Mouse (Mus musculus) thymus, adult 2 months (tissue): ENCODE data around the gene Rere. TPM values are rescaled to one million over a fixed set of nuclear protein-coding genes. Genes with fewer than 3 reads are reported as not detected.

Experiments used
- DNase-seq: peaks from one replicate; pipeline ENCODE4 v3.0.0; 2021
- H3K27ac ChIP-seq: fragments of 200-500 bp; 2 replicates; pipeline ENCODE4 v1.5.1; 2012; ENCODE audit warnings: low read length, control low read depth; ENCODE audit not compliant: control insufficient read depth, insufficient read depth
- H3K27me3 ChIP-seq: fragments of 200-500 bp; 2 replicates; pipeline ENCODE4 v1.6.1; 2012; ENCODE audit warnings: mild to moderate bottlenecking, low read length, moderate library complexity, mixed read lengths; ENCODE audit not compliant: control insufficient read depth, insufficient read depth
- H3K36me3 ChIP-seq: fragments of 200-500 bp; 2 replicates; pipeline ENCODE4 v1.6.1; 2012; ENCODE audit warnings: mild to moderate bottlenecking, low read length, moderate library complexity; ENCODE audit not compliant: control insufficient read depth, insufficient read depth
- H3K4me1 ChIP-seq: fragments of 200-500 bp; replicated peaks from 2 replicates; pipeline ENCODE4 v1.6.1; 2012; ENCODE audit warnings: low read length; ENCODE audit not compliant: control insufficient read depth, insufficient read depth
- H3K4me3 ChIP-seq: fragments of 200-500 bp; 2 replicates; pipeline ENCODE4 v1.5.1; 2012; ENCODE audit warnings: mild to moderate bottlenecking, low read length, control low read depth, moderate library complexity; ENCODE audit not compliant: control insufficient read depth, insufficient read depth
- CTCF ChIP-seq: fragments of 200-500 bp; IDR thresholded peaks from 2 replicates; pipeline ENCODE4 v1.5.1; 2012; ENCODE audit warnings: mild to moderate bottlenecking, control low read depth, low read length, moderate library complexity, borderline replicate concordance; ENCODE audit not compliant: control insufficient read depth, poor library complexity, insufficient read depth; ENCODE audit errors: extremely low read depth
- POLR2A ChIP-seq: fragments of 200-500 bp; IDR thresholded peaks from 2 replicates; pipeline ENCODE4 v1.6.1; 2012; ENCODE audit warnings: mild to moderate bottlenecking, low read length, control low read depth, moderate library complexity; ENCODE audit not compliant: control insufficient read depth, poor library complexity, insufficient read depth; ENCODE audit errors: extremely low read depth
- WGBS: fragments of 180-500 bp; shearing (Covaris S2); methylation state at CpG from one replicate; pipeline ENCODE4 v1.1.7; 2018; 5-methylcytosine and 5-hydroxymethylcytosine counted together
- polyA plus RNA-seq: library from polyadenylated mRNA; depleted of rRNA; stranded (reverse); fragments of >200 nt; gene quantifications from 2 replicates; pipeline ENCODE4 v1.2.3, GENCODE M21; 2012

Gene Rere
- polyA plus RNA-seq, 1 experiment = 52.5 TPM

DNA sequence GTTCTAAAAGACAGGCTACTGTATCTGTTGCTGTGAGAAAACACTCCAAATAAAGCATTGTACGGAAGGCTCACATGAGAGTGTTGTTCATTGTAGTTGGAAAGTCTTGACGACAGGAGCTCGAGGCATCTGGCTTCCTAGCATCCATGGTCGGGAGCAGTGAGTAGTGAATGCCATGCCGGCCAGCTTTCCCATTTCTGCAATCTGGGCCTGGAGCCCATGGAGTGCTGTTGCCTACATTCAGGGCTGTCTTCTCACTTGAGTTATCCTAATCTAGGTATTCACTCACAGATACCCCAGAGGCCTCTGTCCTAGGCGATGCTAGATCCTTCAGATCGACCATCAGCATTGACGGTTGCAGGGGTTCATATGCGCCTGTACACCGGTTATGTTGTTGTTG lies 160.5 kb downstream of the Rere start:
- no peaks in the 10 kb centered on the region for H3K27me3 ChIP-seq
- no peaks in the 10 kb centered on the region for H3K36me3 ChIP-seq
- DNase-seq = no peak
- H3K4me1 ChIP-seq = peaks cover 4% of the 10 kb centered on the region
- WGBS = 98% methylated on average over 10 of the region's 10 CpGs
- no peak overlapping the region for H3K27ac ChIP-seq
- no peak overlapping the region for H3K4me3 ChIP-seq
- no peak for TF ChIP-seq POLR2A
- no peak for TF ChIP-seq CTCF

DNA sequence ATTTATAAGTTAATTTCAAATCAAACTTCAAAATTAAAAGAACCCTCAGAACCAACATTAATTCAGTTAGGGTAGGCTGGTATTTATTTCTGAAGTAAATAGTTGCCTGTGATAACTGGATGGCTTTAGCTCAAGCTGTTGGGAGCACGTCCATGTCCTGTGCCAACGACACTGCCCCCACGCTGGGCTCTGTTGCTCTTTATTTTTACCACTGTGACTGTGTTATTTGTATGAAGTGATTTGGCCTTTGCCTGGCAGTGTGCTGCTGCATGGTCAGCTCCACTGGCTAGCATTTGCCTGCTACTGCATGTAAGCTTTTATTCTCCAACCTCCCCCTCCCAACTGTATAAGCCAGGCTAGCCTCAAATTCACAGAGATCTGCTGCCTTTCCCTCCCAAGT lies 162.6 kb downstream of the Rere start:
- Histone ChIP-seq H3K27me3 (no peaks in the 10 kb centered on the region), H3K27ac (no peak overlapping the region), H3K36me3 (no peaks in the 10 kb centered on the region), H3K4me3 (no peak overlapping the region), H3K4me1 (peaks cover 4% of the 10 kb centered on the region)
- DNase-seq = no peak
- 98% methylated on average over 3 of the region's 3 CpGs for WGBS
- no peak for TF ChIP-seq CTCF
- TF ChIP-seq POLR2A = no peak

DNA sequence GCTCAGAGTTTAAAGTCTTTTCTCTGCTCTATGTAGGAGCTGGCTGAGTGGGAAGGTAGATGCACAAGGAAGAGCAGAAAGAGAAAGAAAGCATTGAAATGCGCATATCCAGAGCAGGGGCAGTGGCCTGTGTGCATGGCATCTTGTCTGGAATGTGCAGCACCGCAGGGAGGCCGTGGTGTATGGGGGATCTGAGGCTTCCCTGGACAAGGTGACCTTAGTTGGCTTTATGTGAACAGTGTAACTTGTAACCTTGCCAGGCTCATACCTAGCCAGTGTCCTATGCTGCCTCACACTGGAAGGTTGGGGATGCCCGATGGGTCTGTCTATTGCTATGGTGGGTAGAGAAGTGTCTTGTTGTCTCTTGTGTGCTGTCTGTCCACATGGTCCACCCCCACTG lies 165.2 kb downstream of the Rere start:
- H3K27me3 ChIP-seq = no peaks in the 10 kb centered on the region
- no peaks in the 10 kb centered on the region for H3K36me3 ChIP-seq
- H3K27ac ChIP-seq = no peak overlapping the region
- peaks cover 4% of the 10 kb centered on the region for H3K4me1 ChIP-seq
- TF ChIP-seq POLR2A (no peak), CTCF (no peak)
- H3K4me3 ChIP-seq = no peak overlapping the region
- 95% methylated on average over 4 of the region's 4 CpGs for WGBS
- no peak for DNase-seq

DNA sequence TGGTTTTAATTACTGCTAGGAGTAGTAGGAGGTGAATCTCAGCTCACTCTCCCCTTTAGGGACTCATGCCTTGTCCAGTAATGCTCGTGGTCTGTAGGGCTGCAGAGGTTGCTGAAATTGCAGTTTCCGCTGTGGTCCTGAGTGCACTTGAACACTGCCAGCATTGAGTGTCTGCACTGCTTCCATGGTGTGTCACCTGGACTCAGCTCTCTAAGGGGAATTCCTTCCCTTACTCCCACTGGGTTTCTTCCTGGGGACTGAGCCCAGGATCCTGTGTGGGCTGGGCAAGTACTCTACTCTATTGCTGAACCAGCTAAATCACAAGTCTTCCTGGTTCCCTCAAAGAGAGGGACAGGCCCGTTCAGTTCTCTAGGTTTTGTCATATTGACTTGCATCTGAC lies 166.1 kb downstream of the Rere start:
- H3K36me3 ChIP-seq = no peaks in the 10 kb centered on the region
- DNase-seq = no peak
- no peaks in the 10 kb centered on the region for H3K27me3 ChIP-seq
- WGBS = 85% methylated on average over 3 of the region's 3 CpGs
- TF ChIP-seq POLR2A (no peak), CTCF (no peak)
- no peak overlapping the region for H3K4me3 ChIP-seq
- peaks cover 4% of the 10 kb centered on the region for H3K4me1 ChIP-seq
- no peak overlapping the region for H3K27ac ChIP-seq

DNA sequence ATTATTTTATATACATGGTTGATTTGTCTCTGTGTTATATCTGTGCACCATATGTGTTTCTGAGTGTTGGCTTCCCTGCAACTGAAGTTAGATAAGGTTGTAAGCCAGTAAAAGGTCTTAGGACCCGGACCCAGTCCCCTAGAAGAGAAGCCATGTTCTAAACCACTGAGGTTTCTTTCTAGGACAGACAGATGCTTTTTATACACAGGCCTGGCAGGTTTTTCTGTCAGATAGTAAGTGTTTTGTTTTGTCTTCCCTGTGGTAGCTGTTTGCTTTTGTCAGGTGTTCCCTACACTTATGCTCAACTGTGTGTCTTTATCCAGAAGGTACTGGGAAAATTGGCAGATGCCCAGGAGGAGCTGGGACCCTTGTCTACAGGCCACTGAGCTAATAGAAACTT lies 167.0 kb downstream of the Rere start:
- H3K36me3 ChIP-seq = no peaks in the 10 kb centered on the region
- peaks cover 4% of the 10 kb centered on the region for H3K4me1 ChIP-seq
- no peak for DNase-seq
- WGBS = 52% methylated on average over 1 of the region's 1 CpGs
- H3K4me3 ChIP-seq = no peak overlapping the region
- no peak overlapping the region for H3K27ac ChIP-seq
- TF ChIP-seq POLR2A (no peak), CTCF (no peak)
- no peaks in the 10 kb centered on the region for H3K27me3 ChIP-seq

DNA sequence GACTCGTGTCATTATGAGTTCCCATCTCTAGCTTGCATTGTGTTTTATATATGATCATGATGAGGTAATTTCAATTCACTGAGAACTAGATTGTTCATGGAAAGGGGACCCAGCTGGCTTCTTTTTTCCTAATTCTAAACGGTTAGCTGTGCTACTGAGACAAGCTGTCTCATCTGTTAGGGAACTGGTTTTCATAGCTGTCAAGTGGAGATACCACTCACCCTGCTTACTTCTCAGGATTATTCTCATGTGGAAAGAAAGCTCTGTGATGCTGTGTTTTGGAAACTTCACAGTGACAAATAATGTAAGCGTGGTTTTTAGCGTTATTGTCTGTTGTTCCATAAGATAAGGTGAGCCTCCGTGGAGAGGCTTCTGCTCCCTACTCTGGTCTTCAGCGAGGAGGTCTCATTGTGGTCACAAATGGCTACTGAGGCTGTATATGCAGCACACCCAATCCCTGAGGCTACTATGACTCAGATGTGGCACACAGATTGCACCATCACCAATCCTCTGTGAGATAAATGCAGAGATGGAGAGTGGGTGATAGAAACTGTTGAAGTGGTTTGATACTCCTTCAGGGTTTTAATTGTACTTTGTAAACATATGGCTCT lies 168.7 kb downstream of the Rere start:
- no peak for TF ChIP-seq POLR2A
- TF ChIP-seq CTCF = no peak
- Histone ChIP-seq H3K27ac (no peak overlapping the region), H3K4me3 (no peak overlapping the region), H3K27me3 (no peaks in the 10 kb centered on the region), H3K4me1 (no peaks in the 10 kb centered on the region; the same call in 1 of the 2 replicates), H3K36me3 (no peaks in the 10 kb centered on the region)
- 84% methylated on average over 6 of the region's 6 CpGs for WGBS
- DNase-seq = no peak

DNA sequence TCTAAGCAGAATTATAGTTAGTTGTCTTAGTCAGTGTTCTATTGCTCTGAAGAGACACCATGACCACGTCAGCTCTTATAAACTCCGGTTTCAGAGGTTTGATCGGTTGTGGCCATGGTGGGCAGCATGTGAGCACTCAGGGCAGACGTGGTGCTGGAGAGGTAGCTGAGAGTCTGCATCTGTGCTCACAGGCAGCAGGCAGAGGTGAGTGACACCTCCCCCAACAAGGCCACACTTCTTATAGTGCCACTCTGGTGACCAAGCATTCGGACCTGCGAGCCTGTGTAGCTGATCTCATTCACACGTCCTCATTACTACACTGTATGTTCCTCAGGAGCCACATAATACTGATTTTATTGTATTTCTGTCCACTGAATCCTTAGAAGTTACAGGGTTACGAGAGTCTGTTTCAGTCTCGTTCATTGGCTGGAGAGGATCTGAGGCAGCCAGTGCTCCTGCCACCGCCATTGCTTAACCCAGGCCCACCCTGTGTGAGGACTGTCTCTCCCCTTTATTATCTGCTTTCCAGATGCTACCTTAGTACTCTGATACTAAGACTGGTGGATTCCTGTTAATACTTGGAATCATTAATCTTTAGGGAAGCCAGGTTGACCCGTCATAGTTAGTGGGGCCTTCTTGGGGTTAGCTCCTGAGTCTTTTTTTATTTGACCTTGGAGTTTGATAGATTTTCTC lies 170.9 kb downstream of the Rere start:
- TF ChIP-seq CTCF (no peak), POLR2A (no peak)
- WGBS = 98% methylated on average over 11 of the region's 11 CpGs
- H3K36me3 ChIP-seq = no peaks in the 10 kb centered on the region

More for the DNA sequence above, 170.9 kb downstream of the Rere start:
- Histone ChIP-seq H3K4me3 (no peak overlapping the region), H3K4me1 (no peaks in the 10 kb centered on the region; the same call in 1 of the 2 replicates), H3K27me3 (no peaks in the 10 kb centered on the region), H3K27ac (no peak overlapping the region)
- no peak for DNase-seq
